Mouse (Mus musculus): Measurements from ENCODE around the gene Dek. TPM values are rescaled to one million over a fixed set of nuclear protein-coding genes. Genes with fewer than 3 reads are reported as not detected.
A peak's percentile ranks its signal among the peaks of the same experiment; 100 is the strongest.

Dek gene
- polyA plus RNA-seq, 1 experiment from 2014 or later: 346 TPM

DNA sequence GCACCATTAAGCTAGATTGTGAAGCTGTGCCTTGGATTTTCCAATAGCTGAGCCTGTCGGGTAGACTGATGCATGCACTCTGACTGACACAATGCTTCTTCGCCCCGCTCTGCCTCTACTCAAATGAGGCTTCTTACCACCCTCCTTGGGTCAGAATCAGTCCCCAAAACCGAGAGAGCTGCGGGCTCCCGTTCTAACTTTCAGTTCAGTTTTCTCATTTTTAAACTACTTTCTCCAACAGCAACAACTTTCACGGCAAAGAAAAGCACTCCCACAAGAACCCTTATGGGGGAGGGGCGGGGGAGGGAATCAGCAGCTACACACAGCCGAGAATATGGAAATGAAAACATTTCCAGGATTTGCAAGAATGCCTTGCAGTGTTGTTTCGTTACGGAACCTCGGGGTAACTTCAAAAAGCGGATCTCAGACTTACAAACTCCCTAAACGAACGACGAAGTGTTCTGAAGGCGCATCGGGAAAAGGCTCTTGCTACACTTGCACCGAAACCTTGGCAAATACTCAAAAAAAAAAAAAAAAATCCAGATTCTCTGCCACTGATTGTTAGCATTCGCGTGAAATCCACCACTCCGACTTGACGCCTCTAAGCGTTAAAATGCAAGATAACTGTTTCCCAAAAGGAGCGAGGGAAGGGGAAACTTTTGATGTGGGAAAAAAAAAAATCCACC lies 1.0 kb downstream of the Dek start:
- Histone ChIP-seq H3K27me3 (replicated peaks; ENCODE audit: low read depth, poor library complexity, severe bottlenecking) (no peaks in the 10 kb centered on the region), H3K9me3 (no peaks in the 10 kb centered on the region), H3K4me1 (peaks cover 25% of the 10 kb centered on the region), H3K36me3 (replicated peaks) (peaks cover 41% of the 10 kb centered on the region), H3K27ac (replicated peaks) (peak overlapping the region; percentile 100), H3K4me3 (peak overlapping the region; percentile 99)
- peak; percentile 60 for DNase-seq (ENCODE audit: low spot score)
- under 1% methylated on average over 25 of the region's 25 CpGs for WGBS

DNA sequence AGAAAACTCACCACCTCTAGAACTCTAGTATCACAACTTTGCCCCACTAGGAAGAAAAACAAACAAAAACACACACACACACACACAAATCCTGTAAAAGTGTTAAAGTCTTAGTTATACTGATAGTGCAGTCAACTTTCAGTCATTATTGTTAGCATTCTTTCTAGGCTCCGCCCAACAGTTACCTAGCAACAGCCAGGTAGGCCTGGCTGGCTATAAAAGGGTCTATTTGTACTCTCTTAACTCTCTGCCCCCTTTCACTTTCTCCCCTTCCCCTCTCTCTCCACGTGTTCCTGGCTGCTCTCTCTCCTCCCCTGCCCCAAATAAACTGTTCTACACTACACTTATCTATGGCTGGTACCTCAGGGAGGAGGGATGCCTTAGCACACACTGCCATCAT lies 1.9 kb downstream of the Dek start:
- H3K4me1 ChIP-seq: peaks cover 25% of the 10 kb centered on the region
- peaks cover 50% of the 10 kb centered on the region for H3K36me3 ChIP-seq (replicated peaks)
- peak overlapping the region; percentile 24; the same call in 1 of the 2 replicates for H3K27ac ChIP-seq (replicated peaks)
- H3K4me3 ChIP-seq: peak overlapping the region; percentile 99
- no peaks in the 10 kb centered on the region for H3K27me3 ChIP-seq (replicated peaks; ENCODE audit: low read depth, poor library complexity, severe bottlenecking)
- DNase-seq (ENCODE audit: low spot score): no peak
- WGBS: 24% methylated on average over 2 of the region's 2 CpGs
- H3K9me3 ChIP-seq: no peaks in the 10 kb centered on the region

GRCm38 (mm10) chr13:47100587-47100986 lies 5.4 kb downstream of the Dek start:
- no peaks in the 10 kb centered on the region for H3K9me3 ChIP-seq
- H3K4me1 ChIP-seq: peaks cover 17% of the 10 kb centered on the region
- no peaks in the 10 kb centered on the region for H3K27me3 ChIP-seq (replicated peaks; ENCODE audit: low read depth, poor library complexity, severe bottlenecking)
- no peak overlapping the region for H3K27ac ChIP-seq (replicated peaks)
- H3K36me3 ChIP-seq (replicated peaks): peaks cover 85% of the 10 kb centered on the region
- no peak for DNase-seq (ENCODE audit: low spot score)
- WGBS: 94% methylated on average over 2 of the region's 2 CpGs
- H3K4me3 ChIP-seq: no peak overlapping the region

- Histone ChIP-seq H3K9me3 (no peaks in the 10 kb centered on the region), H3K4me1 (peaks cover 15% of the 10 kb centered on the region), H3K36me3 (replicated peaks) (peaks cover 98% of the 10 kb centered on the region), H3K27ac (replicated peaks) (no peak overlapping the region), H3K27me3 (replicated peaks; ENCODE audit: low read depth, poor library complexity, severe bottlenecking) (no peaks in the 10 kb centered on the region), H3K4me3 (no peak overlapping the region)
- no peak for DNase-seq (ENCODE audit: low spot score)
- WGBS: 87% methylated on average over 7 of the region's 7 CpGs
These were observed 6.7 kb downstream of the Dek start for GRCm38 (mm10) chr13:47099265-47099664.

DNA sequence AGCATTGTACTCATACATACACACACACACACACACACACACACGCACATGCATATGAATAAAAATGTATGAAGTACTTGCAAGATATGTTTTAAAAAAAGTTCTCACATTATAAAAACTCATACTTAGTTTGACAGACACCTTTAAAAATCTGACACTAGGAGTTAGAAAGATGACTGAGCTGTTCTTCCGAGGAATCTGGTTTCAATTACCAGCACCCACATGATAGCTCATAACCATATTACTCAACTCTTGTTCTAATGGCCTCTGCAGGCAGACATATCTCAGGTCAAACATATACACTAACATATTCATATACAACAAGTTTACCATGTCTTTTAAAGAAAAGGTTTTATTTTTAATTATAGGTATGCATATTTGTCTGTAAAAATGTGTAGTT lies 9.4 kb downstream of the Dek start:
- Histone ChIP-seq H3K27me3 (replicated peaks; ENCODE audit: low read depth, poor library complexity, severe bottlenecking) (no peaks in the 10 kb centered on the region), H3K27ac (replicated peaks) (no peak overlapping the region), H3K4me1 (no peaks in the 10 kb centered on the region), H3K9me3 (no peaks in the 10 kb centered on the region), H3K36me3 (replicated peaks) (peaks cover 100% of the 10 kb centered on the region), H3K4me3 (no peak overlapping the region)
- WGBS: 85% methylated on average over 2 of the region's 2 CpGs
- no peak for DNase-seq (ENCODE audit: low spot score)

- H3K36me3 ChIP-seq (replicated peaks): peaks cover 100% of the 10 kb centered on the region
- WGBS: 94% methylated on average over 2 of the region's 2 CpGs
- H3K27me3 ChIP-seq (replicated peaks; ENCODE audit: low read depth, poor library complexity, severe bottlenecking): no peaks in the 10 kb centered on the region
- no peaks in the 10 kb centered on the region for H3K4me1 ChIP-seq
- no peak for DNase-seq (ENCODE audit: low spot score)
- no peak overlapping the region for H3K4me3 ChIP-seq
- H3K27ac ChIP-seq (replicated peaks): no peak overlapping the region
- no peaks in the 10 kb centered on the region for H3K9me3 ChIP-seq
These were observed 12.2 kb downstream of the Dek start for GRCm38 (mm10) chr13:47093791-47094190.

DNA sequence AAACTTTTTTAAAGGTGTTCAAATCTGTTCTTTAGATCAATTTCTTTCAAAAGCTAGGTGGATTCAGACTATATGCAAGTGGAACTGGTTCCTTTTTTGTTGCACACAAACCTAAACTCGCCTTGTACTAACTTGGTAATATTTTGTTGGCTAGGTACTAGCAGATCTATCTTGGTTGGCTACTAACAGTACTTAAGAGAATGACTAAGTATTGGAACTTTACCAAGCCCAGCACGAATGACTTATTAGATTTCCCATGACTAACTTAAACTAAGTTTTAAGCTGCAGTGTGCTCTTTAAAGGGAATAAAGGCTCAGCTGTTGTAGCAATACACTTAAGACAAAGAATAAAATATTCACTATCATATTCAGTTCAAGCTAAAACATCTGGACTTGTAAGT lies 16.7 kb downstream of the Dek start:
- Histone ChIP-seq H3K27me3 (replicated peaks; ENCODE audit: low read depth, poor library complexity, severe bottlenecking) (no peaks in the 10 kb centered on the region), H3K36me3 (replicated peaks) (peaks cover 98% of the 10 kb centered on the region), H3K4me3 (no peak overlapping the region), H3K9me3 (no peaks in the 10 kb centered on the region), H3K4me1 (no peaks in the 10 kb centered on the region), H3K27ac (replicated peaks) (no peak overlapping the region)
- WGBS: 87% methylated on average over 2 of the region's 2 CpGs
- no peak for DNase-seq (ENCODE audit: low spot score)

GRCm38 (mm10) chr13:47088433-47088832 lies 17.6 kb downstream of the Dek start:
- Histone ChIP-seq H3K9me3 (no peaks in the 10 kb centered on the region), H3K27ac (replicated peaks) (no peak overlapping the region), H3K4me3 (no peak overlapping the region), H3K4me1 (no peaks in the 10 kb centered on the region), H3K27me3 (replicated peaks; ENCODE audit: low read depth, poor library complexity, severe bottlenecking) (no peaks in the 10 kb centered on the region), H3K36me3 (replicated peaks) (peaks cover 98% of the 10 kb centered on the region)
- 96% methylated on average over 1 of the region's 1 CpGs for WGBS
- no peak for DNase-seq (ENCODE audit: low spot score)

- WGBS: 90% methylated on average over 4 of the region's 4 CpGs
- peaks cover 2% of the 10 kb centered on the region; the same call in 1 of the 2 replicates for H3K9me3 ChIP-seq
- H3K36me3 ChIP-seq (replicated peaks): peaks cover 79% of the 10 kb centered on the region
- no peak overlapping the region for H3K27ac ChIP-seq (replicated peaks)
- no peaks in the 10 kb centered on the region for H3K27me3 ChIP-seq (replicated peaks; ENCODE audit: low read depth, poor library complexity, severe bottlenecking)
- no peak for DNase-seq (ENCODE audit: low spot score)
- H3K4me1 ChIP-seq: no peaks in the 10 kb centered on the region
- H3K4me3 ChIP-seq: no peak overlapping the region
These were observed 25.0 kb downstream of the Dek start for GRCm38 (mm10) chr13:47080905-47081505.

GRCm38 (mm10) chr13:47078799-47079198 lies 27.2 kb downstream of the Dek start:
- Histone ChIP-seq H3K4me3 (no peak overlapping the region), H3K27me3 (replicated peaks; ENCODE audit: low read depth, poor library complexity, severe bottlenecking) (no peaks in the 10 kb centered on the region), H3K9me3 (peaks cover 2% of the 10 kb centered on the region; the same call in 1 of the 2 replicates), H3K4me1 (no peaks in the 10 kb centered on the region), H3K36me3 (replicated peaks) (peaks cover 71% of the 10 kb centered on the region), H3K27ac (replicated peaks) (no peak overlapping the region)
- 70% methylated on average over 5 of the region's 5 CpGs for WGBS
- no peak for DNase-seq (ENCODE audit: low spot score)

DNA sequence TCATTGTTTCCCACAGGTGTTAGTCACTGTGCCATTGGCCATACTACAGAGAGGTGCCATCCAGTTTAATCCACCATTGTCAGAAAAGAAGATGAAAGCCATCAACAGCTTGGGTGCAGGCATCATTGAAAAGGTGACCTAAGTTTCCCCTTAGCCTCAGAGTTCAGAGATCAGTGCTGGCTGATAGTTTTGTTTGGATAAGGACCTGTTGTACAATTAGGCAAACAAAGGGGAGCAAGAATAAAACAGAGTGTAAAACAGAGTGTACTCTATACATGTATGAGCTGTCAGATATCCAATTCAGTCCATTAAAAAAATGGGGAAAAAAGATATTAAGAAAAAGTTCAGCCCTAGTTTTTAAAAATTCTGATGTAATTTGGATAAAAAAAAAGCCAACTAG lies 28.6 kb downstream of the Dek start:
- H3K4me3 ChIP-seq: no peak overlapping the region
- H3K36me3 ChIP-seq (replicated peaks): peaks cover 69% of the 10 kb centered on the region
- no peak overlapping the region for H3K27ac ChIP-seq (replicated peaks)
- peaks cover 2% of the 10 kb centered on the region; the same call in 1 of the 2 replicates for H3K9me3 ChIP-seq
- no peaks in the 10 kb centered on the region for H3K27me3 ChIP-seq (replicated peaks; ENCODE audit: low read depth, poor library complexity, severe bottlenecking)
- no peaks in the 10 kb centered on the region for H3K4me1 ChIP-seq
- no peak for DNase-seq (ENCODE audit: low spot score)

- H3K36me3 ChIP-seq (replicated peaks): peaks cover 64% of the 10 kb centered on the region
- no peak for DNase-seq (ENCODE audit: low spot score)
- H3K4me3 ChIP-seq: no peak overlapping the region
- H3K4me1 ChIP-seq: no peaks in the 10 kb centered on the region
- WGBS: 83% methylated on average over 5 of the region's 5 CpGs
- H3K27me3 ChIP-seq (replicated peaks; ENCODE audit: low read depth, poor library complexity, severe bottlenecking): no peaks in the 10 kb centered on the region
- H3K9me3 ChIP-seq: peaks cover 2% of the 10 kb centered on the region; the same call in 1 of the 2 replicates
- no peak overlapping the region for H3K27ac ChIP-seq (replicated peaks)
These were observed 29.8 kb downstream of the Dek start for GRCm38 (mm10) chr13:47076156-47076555.

- Histone ChIP-seq H3K27me3 (replicated peaks; ENCODE audit: low read depth, poor library complexity, severe bottlenecking) (no peaks in the 10 kb centered on the region), H3K4me1 (no peaks in the 10 kb centered on the region), H3K27ac (replicated peaks) (no peak overlapping the region), H3K4me3 (no peak overlapping the region), H3K9me3 (no peaks in the 10 kb centered on the region), H3K36me3 (replicated peaks) (peaks cover 52% of the 10 kb centered on the region)
- WGBS: 92% methylated on average over 5 of the region's 5 CpGs
- no peak for DNase-seq (ENCODE audit: low spot score)
These were observed 33.5 kb downstream of the Dek start for GRCm38 (mm10) chr13:47072484-47072883.

Data from embryonic facial prominence, embryonic 10.5 days (tissue).